Comparison of ENCODE assay signal across 8 mouse cellular contexts in genomic region chr5:76869553-76869952, GRCm38 (mm10). TPM values are rescaled to one million over a fixed set of nuclear protein-coding genes. Genes with fewer than 3 reads are reported as not detected.
DNase-seq lines count a peak whose midpoint lies in the region; ATAC-seq and TF ChIP-seq lines count a peak whose summit lies in the region.

No protein-coding gene starts in this region.

- no peaks in the 10 kb centered on the region for H3K9me3 ChIP-seq in kidney, postnatal 0 days (replicated peaks; ENCODE audit: low read length)
- no peaks in the 10 kb centered on the region for H3K9me3 ChIP-seq in embryonic facial prominence, embryonic 12.5 days
- H3K9me3 ChIP-seq in intestine, postnatal 0 days (ENCODE audit: control insufficient read depth) = no peaks in the 10 kb centered on the region

- peak overlapping the region; percentile 61 for H3K4me2 ChIP-seq in kidney, postnatal 0 days (ENCODE audit: low read length)
- peak overlapping the region; percentile 46 for H3K4me2 ChIP-seq in embryonic facial prominence, embryonic 12.5 days (replicated peaks)
- H3K4me2 ChIP-seq in intestine, postnatal 0 days (replicated peaks; ENCODE audit: low read depth) = peak overlapping the region; percentile 51

- no peak for DNase-seq in kidney, postnatal 0 days (ENCODE audit: low spot score)
- DNase-seq in kidney, adult 8-10 months = no peak
- DNase-seq in naive thymus-derived CD4-positive, alpha-beta T cell, adult 2 months (ENCODE audit: low read depth) = peak; percentile 7
- no peak for DNase-seq in cerebellum, adult 9-11 months
- DNase-seq in cerebellum, adult 11 months = no peak
- no peak for DNase-seq in cerebellum, postnatal 25 days

- 55% methylated on average over 6 of the region's 6 CpGs for WGBS in kidney, postnatal 0 days
- 48% methylated on average over 6 of the region's 6 CpGs for WGBS in embryonic facial prominence, embryonic 12.5 days
- WGBS in intestine, postnatal 0 days = 76% methylated on average over 6 of the region's 6 CpGs

- no peaks in the 10 kb centered on the region for H3K27me3 ChIP-seq in kidney, postnatal 0 days (ENCODE audit: insufficient read depth, low read length)
- H3K27me3 ChIP-seq in embryonic facial prominence, embryonic 12.5 days = no peaks in the 10 kb centered on the region
- H3K27me3 ChIP-seq in intestine, postnatal 0 days (replicated peaks; ENCODE audit: control insufficient read depth, insufficient read depth, low read length) = no peaks in the 10 kb centered on the region

- H3K4me3 ChIP-seq in kidney, postnatal 0 days (replicated peaks; ENCODE audit: low read depth, low read length) = peak overlapping the region; percentile 37
- H3K4me3 ChIP-seq in embryonic facial prominence, embryonic 12.5 days = peak overlapping the region; percentile 31
- no peak overlapping the region for H3K4me3 ChIP-seq in intestine, postnatal 0 days (ENCODE audit: low read depth, low read length)

- no peak for TF ChIP-seq CTCF in kidney, postnatal 0 days (IDR thresholded peaks at IDR 0.05; ENCODE audit: low read depth)
- TF ChIP-seq CTCF in intestine, postnatal 0 days (IDR thresholded peaks at IDR 0.05; ENCODE audit: low read depth) = no peak

- H3K4me1 ChIP-seq in kidney, postnatal 0 days (replicated peaks; ENCODE audit: insufficient read depth, low read length) = no peaks in the 10 kb centered on the region
- 0 out of 2 replicates have a peak, but pooled peaks cover 3% of the 10 kb centered on the region for H3K4me1 ChIP-seq in embryonic facial prominence, embryonic 12.5 days
- no peaks in the 10 kb centered on the region for H3K4me1 ChIP-seq in intestine, postnatal 0 days (replicated peaks; ENCODE audit: control insufficient read depth, insufficient read depth, low read length)

- H3K9ac ChIP-seq in kidney, postnatal 0 days (ENCODE audit: low read depth, low read length) = 0 out of 2 replicates have a peak overlapping the region, but pooled peaks have one; percentile 31
- H3K9ac ChIP-seq in embryonic facial prominence, embryonic 12.5 days = no peak overlapping the region; the same call in 1 of the 2 replicates
- no peak overlapping the region for H3K9ac ChIP-seq in intestine, postnatal 0 days (ENCODE audit: low read depth, low read length)

- ATAC-seq in kidney, postnatal 0 days (replicated peaks; ENCODE audit: low FRiP score, low read depth) = no peak
- ATAC-seq in embryonic facial prominence, embryonic 12.5 days (ENCODE audit: insufficient number of reproducible peaks, insufficient read depth, low FRiP score, low TSS enrichment) = no peak
- ATAC-seq in intestine, postnatal 0 days = no peak

- H3K36me3 ChIP-seq in kidney, postnatal 0 days (ENCODE audit: insufficient read depth, low read length) = 0 out of 2 replicates have a peak, but pooled peaks cover 9% of the 10 kb centered on the region
- H3K36me3 ChIP-seq in embryonic facial prominence, embryonic 12.5 days = peaks cover 33% of the 10 kb centered on the region
- H3K36me3 ChIP-seq in intestine, postnatal 0 days (ENCODE audit: control insufficient read depth, insufficient read depth) = peaks cover 34% of the 10 kb centered on the region

- no peak overlapping the region for H3K27ac ChIP-seq in kidney, postnatal 0 days
- H3K27ac ChIP-seq in embryonic facial prominence, embryonic 12.5 days = no peak overlapping the region
- H3K27ac ChIP-seq in intestine, postnatal 0 days (ENCODE audit: low read depth, low read length) = no peak overlapping the region

RNA-seq across cellular contexts. Expression of gene Aasdh, which starts 35.8 kb away (rescaled TPM):
- 10.6 and 11.0 TPM in 2 replicates for polyA plus RNA-seq in kidney, postnatal 0 days (2015; fragmentation: Nextera tagmentation; extraction: Ambion mirVana)
- 21.7 and 23.3 TPM in 2 replicates for polyA plus RNA-seq in embryonic facial prominence, embryonic 12.5 days (2016; fragmentation: Nextera tagmentation; extraction: Ambion mirVana)
- polyA plus RNA-seq in intestine, postnatal 0 days (2015; fragmentation: Nextera tagmentation; extraction: Ambion mirVana) = 4.1 and 7.5 TPM in 2 replicates
